Mouse (Mus musculus): ENCODE measurements at regions not wholly inside any gene's neighbourhood (a gene's known extent, or its start where the extent isn't known, plus 50 kb on each side); places are given as distances from the start of the nearest gene placed in this dataset.
"Not testable (repeated sequence)": the region's sequence is repeated elsewhere in the genome, so short reads cannot be mapped to it uniquely, and the experiment has no call there.

DNA sequence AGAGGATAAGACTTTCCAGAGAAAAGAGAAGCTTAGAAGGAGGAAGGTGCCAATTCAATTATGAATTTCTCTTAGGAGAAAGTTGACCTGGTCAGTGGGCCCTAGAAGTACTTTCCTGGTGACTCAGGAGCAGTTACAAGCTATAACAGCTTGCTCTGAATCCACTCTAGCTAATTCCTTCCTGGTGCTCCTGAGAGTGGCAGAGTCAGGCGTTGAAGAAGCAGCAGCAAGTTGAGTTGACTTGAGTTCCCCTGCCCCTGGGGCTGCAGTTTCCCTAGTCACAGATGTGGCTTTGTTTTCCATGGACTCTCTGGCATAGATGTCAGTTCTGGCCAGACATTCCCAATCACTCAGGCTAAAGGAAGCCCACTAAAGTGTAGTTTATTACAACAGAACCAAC lies 85.9 kb downstream of the Osr1 start:
- no peak for DNase-seq (ENCODE audit: low spot score)

DNA sequence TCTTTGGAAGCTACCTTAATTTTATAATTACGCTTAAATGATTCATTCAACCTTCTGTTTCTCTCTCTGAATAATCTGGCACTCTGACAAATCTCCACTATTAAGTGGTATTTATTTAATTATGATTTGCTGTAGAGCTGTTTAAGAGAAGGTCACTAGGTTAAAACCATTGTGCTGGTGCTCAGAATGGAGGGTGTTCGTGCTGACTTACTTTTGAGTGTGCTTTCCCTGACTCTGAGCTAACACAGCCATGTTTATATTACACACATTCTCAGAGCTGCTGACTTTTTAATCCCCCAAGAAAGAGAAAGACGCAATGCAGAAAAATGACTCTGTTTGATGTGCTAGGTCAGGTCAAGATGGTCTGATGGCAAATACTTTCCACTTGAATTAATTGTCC lies 86.4 kb downstream of the Osr1 start:
- no peak for DNase-seq (ENCODE audit: low spot score)

DNA sequence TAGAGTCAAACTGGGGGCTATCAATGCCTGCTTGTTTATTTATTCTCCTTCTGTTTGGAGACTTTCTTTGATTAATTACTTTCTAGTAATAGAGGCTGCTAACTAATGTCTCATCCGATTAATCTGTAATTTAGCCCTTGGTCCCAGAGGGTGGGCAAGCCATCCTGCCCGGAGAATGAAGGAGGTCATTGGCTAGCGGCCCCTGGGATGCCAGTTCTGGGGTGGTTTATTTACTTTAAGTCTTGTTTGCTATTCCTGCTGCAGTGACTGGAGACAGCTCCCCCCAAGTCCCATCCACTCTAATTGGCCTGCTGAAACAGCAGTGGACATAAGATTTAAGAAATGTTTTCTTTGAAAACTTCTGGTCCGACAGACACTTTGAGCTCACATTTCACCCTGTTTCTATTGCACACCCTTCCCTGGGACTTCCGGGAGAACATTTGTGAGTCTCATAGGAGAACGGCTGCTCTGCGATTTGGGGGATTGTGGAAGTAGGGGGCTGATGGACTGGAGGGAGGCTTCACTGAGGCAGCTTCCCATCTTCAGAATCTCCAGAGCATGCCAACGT lies 87.4 kb downstream of the Osr1 start:
- no peak for DNase-seq (ENCODE audit: low spot score)

DNA sequence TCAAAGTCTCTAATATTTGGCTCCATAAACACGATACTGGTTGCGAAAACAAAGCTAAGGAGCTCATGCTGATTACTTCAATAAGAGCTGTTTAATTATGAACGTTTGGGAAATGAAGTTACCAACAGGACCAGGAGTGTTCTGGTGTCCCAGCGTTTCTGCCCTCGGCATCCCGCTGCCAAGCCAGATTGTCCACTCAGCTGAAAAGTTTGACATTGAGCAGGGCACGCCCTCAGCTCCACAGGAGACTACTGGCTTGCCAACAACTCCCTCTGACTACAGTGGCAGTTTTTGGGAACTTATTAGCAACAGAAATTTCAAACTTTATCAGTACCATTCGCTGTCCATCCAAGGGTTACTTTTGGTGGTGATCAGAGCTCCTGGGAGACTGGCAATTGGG lies 87.9 kb downstream of the Osr1 start:
- no peak for DNase-seq (ENCODE audit: low spot score)

DNA sequence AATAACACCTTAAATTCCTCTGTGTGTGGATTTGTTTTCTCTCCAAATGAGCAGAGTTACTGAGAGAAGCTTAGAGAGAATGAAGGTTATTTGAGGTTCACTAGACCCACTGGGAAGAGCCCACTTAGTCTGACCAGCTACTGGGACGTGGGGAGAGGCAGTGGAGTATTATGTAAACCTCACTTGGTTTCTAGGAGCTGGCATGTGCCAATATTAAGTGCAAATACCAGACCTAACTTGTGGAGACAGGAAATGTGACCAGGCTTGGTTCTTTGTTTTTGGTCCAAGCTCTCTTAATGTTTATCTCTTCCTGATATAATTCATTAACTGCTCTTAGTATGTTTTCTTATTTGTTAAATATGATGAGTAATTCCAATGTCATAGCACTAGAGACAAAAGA lies 90.4 kb downstream of the Osr1 start:
- no peak for DNase-seq (ENCODE audit: low spot score)

DNA sequence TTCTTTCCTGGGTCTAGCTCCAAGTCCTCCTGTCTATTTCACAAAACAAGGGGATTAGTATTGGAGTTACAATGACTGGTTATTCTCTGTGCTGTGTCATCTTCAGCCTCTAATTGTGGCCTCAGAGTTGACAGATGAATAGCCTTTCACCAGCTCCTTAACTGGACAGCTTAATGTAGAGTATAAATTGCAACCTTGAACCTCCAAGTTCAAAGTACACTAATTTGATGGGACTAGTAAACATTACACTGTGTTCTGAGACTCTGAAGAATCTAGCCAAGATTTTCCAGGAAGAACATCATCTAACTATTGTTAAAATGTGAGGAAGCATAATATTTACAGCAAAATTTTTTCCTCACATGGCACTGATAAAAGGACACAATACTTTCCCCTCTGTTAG lies 118.9 kb downstream of the Osr1 start:
- DNase-seq (ENCODE audit: low spot score): no peak

DNA sequence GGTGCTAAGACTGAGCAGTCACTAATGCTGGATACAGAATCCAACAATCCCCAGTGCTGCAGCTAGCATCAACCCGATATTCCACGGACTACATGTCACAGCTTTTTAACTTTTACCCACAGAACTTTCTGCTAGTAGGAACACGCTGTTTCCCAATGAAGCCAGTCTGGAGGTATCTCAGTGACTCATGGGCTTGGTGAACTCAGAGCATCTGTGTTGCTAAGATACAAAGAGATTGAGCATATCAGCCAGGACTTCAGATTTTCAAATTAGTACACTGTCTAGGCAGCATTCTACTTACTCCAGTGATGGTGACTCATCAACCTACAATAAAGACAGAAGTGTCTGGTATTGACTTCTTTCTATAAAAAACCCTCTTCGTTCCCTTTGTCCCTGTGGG lies 119.6 kb downstream of the Osr1 start:
- DNase-seq (ENCODE audit: low spot score): no peak

DNA sequence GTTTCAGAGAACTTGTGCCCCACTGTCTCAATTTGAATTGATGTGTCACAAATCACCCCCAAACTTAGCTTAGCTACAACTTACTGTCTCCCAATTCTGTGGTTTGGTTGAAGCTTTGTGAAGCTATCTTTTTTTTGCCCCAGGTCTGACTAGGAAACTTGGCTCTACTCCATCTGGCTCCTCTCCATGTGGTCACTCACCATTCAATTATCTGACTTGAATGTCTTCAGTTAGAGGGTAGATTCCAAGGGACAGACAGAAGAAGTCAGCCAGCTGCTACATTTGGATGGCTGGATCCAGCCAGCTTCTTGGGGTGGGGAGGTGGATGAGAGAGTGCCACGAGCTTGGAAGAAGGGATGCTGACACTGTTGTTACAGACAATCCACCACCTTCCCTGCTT lies 163.0 kb downstream of the Osr1 start:
- DNase-seq (ENCODE audit: low spot score): no peak

DNA sequence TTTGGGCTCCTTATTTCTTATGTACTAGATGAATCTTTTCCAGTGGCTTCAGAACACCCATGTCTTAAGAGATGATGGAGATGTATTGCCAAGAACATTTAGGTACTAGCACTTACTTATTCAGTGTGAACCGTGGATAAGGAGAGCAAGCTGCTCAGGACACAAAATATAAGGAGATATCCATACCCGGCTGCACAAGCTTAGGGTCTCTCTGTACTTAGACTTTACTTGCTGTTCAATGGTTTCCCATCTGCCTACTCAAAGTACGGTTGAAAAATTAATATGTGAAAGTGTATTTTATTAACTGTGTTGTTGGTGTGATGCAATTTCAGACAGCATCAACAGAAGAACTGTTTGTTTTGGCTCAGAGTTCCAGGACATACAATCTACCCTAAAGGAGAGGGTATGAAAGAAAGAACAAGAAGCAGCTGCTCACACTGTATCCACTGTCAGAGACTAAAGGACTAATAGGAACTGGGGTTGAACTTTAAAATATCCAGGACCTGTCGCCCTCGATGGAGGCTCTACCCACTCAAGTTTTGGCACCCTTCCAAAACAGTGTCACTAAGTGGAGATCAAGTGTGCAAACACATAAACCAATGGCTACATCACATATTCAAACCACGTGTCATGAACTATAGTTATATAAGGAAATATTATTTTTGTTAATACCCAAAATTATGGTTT lies 174.9 kb downstream of the Osr1 start:
- DNase-seq (ENCODE audit: low spot score): no peak

DNA sequence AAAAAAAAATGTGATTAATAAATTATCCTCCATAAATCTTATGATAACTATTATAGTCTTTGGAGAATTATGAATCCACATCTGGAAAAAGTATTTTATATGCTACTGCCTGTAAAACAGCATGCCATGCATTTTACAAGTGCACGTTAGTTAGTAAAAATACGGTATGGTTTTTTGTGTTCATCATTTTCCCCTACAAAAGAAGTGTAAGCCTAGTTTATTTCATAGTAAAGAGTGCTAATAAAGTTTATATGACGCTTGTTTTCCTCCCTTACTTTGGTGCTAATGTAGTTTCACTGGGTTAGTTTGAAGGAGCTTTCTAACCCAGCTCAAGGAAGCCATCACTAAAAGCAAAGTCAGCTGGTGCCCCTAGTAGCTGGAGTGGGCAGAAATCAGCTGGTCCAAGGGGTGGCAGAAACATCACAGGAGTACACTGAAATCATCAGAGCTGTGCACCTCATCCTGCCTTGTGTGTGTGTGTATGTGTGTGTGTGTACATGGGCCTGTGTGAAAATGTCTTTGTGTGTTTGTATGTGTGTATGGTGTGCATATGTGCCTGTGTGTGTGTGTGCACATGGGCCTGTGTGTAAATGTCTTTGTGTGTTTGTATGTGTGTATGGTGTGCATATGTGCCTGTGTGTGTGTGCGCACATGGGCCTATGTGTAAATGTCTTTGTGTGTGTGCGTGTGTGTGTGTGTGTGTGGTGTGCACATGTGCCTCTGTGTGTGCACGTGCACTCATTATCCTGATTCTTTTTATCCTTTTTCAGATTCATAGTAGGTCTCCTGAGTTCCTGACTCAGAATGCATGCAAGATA lies 181.6 kb downstream of the Osr1 start:
- DNase-seq (ENCODE audit: low spot score): no peak

DNA sequence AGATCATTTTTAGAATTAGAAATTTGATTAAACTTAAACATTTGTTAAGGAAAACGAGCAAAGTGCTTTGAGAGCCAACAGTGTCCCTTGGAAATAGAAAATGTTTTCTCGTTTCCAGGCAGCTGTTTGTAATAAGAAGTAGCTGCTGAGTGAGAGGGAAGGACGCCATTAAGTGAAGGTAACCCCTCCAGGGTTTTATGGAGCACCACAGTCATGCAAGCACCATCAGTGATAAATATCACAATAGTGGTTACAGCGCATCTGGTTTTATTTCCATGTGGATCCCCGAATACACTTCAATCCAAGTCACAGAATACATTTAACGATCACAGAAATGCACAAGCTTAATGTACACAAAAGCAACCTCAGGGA lies 182.1 kb downstream of the Osr1 start:
- DNase-seq (ENCODE audit: low spot score): no peak

DNA sequence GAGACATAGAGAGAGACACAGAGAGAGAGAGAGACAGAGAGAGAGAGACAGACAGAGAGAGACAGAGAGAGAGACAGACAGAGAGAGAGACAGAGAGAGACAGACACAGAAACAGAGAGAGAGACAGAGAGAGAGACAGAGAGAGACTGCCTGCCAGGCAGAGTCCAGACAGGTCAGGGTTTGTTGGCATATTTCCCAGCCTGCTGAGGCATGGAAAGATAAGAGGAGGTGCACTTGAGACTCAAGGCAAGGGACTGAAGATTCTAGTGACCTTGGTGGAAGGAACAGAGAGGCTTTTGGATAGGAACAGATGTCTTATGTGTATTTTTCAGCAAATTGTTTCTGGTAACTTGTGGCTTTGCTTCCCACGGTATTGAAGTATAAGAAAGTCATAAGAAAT lies 186.5 kb downstream of the Osr1 start:
- peak; percentile 57 for DNase-seq (ENCODE audit: low spot score)

DNA sequence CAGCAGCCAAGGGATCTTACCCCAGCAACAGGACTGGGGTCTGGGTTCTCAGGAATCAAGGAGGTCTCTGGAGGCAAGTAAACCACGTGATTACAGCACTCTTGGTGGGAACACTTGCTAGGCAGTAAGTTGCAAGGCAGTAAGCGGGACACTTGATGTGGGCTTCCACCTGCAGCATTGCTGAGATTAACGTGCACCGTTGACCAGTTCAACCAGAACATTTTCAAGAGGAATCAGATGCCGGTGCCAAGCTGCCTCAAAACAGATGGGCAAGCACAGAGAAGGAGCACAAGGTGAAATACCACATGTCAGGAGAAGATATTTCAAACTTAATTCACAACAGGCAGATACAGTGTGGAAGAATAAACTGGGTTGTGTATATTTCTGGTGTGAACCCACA lies 190.9 kb downstream of the Osr1 start:
- no peak for DNase-seq (ENCODE audit: low spot score)

DNA sequence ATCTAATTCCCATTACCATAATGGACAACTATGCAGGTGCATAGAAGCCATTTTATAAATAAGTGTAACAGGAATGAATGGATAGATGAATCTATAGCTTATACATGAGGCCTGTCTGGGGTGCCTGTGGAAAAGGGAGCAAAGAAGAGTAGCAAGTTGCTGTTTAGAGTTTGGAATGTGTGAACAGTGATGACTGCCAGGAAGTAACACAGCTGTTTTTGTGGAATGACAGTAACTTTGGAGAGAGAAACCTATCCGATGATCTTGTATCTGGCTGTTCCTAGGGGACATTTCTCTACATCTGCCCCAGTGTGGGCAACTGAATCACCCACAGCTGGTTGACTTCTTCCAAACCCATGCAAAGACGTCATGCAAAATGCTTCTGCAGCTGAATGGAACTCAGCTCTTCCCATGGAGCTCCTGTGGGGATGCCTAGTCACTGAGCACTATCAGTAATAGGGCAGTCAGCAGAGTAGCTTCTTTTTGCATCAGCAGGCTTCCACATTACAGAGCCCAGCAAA lies 192.4 kb downstream of the Osr1 start:
- not testable (repeated sequence) for DNase-seq (ENCODE audit: low spot score)

DNA sequence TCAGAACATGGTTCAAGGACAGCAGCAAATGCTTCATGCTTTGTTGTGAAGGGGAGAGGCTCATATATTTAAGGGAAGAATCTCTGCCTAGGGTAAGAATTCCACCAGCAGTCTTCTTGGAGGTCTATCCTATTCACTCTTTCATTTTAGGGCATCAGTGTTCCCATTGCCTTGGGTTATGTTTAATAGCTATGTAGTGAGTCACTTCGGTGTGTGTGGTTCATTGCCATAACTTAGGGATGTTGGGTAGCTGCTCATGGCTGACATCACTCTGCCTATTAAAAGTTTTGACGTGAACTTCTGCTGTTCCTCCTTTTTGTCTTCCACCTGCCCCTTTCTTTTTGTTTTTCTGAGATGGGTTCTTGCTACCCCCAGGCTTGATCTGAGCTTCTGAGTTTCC lies 192.9 kb downstream of the Osr1 start:
- DNase-seq (ENCODE audit: low spot score): no peak

DNA sequence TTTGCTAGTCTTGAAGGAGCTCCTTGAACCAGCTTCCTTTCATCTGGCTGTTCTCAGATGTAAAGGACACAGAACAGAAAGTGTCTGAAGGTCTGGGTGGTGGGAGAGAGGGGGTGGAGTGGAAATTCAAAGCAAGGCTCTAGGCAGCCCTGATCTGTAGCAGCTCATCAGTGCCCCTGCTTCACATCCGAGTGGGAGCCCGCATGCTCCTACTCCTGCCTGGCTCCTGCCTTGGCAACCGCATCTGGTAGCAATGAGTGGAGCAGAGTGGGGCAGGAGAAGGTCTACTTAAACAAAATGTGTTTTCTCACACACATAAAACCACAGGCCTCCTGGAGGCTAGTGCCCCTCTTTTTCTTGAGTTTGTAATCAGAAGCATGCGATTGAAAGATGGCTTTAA lies 201.0 kb downstream of the Osr1 start:
- no peak for DNase-seq (ENCODE audit: low spot score)

DNA sequence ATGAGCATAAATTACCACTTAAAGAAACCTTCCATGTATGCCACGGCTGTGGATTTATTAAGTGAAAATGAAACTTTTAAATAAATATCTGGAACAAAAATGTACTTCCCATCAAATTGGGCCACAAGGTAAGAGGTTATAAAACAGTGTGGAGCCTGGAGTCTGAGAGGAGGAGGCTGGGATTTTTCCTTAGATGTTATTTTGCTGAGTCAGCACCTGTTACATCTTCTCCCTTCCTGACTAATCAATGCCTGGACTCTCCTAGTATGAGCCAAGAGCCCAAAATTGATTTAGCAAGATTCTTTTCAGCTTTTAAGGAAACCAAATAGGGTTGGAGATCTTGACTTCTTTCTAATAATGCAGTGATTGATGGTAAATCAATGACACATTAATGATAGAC lies 203.0 kb downstream of the Osr1 start:
- no peak for DNase-seq (ENCODE audit: low spot score)

DNA sequence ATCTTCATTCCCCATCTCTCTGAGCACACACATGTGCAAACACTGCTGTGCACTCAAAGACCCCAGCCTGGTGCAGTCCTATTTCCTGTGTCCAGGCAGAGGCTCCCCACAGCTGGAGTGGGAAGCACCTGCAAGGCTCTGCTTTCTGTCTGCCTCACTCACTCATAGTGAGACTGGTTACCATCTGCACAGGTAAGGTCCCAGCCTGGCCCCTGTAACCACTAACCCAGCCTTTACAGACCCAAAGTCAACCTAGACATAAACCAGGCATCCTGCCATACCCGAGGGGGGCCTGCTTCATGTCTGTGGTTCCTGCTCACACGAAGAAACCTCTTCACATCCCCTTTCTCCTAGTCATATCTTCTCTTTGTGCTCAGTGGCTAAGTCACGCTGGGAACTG lies 232.4 kb downstream of the Osr1 start:
- DNase-seq (ENCODE audit: low spot score): no peak

DNA sequence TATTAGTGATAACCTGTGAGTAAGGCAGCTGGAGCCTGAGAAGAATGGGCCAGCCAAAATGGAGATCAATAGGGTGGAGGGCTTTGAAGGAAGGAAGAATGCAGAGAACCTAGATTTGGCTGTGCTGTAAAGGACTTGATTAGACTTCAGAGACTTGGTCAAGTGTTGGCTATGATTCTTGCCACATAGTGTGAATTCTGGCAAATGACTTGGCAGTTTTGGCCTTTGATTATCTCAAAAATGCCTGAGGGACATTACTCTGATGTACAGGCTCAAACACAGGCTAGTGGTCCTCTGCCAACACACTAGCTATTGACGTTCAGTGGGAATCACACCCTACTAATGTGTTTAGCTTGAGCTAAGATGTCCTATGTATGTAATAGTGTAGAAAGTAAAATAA lies 237.5 kb downstream of the Osr1 start:
- DNase-seq (ENCODE audit: low spot score): no peak

DNA sequence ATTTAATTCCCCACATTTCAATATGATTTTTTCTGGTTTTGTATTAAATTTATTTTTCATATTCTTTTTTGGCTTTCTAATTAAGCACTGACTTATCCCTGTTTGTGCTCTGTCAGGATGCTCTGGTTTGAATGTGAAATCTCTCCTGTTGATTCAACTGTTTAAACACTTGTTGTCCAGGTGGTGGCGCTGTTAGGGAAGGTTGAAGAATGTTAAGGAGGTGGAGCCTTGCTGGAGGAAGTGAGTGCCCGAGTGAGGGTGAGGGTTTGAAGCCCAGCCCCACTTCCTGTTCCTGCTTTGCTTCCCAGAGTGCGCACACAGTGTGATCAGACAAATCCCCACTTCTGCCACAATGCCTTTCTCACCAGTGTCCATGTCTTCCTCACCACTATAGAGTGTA lies 263.4 kb downstream of the Osr1 start:
- DNase-seq (ENCODE audit: low spot score): peak; percentile 47

DNA sequence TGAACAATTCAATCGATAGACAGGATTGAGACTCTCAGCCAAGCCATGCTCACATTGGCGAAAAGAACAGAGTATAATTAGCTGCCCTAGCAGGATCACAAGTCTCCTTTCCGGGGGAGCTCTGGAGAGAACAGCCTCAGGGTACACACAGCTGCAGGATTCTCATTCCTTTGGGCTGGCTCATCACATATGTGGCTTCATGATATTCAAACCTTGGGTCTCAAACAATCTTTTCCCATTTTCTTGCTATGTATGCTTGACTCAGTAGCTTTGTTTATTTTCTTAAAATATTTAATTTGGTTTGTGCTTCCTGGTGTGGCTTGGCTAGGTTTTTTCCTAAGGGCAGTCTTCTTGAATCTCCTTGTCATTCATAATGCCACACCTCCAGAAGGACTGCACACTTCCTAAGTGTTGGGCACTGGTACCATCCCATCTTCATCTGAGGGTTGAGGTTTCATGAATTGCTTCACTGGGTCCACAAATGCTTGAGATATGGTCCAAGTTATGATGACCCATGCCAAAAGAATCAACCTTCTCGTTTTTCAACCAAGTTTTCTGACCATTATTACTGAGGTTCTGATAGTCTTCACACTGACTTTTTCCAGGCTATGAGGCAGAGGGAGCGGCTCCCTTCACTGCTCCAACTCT lies 269.4 kb downstream of the Osr1 start:
- no peak for DNase-seq (ENCODE audit: low spot score)

DNA sequence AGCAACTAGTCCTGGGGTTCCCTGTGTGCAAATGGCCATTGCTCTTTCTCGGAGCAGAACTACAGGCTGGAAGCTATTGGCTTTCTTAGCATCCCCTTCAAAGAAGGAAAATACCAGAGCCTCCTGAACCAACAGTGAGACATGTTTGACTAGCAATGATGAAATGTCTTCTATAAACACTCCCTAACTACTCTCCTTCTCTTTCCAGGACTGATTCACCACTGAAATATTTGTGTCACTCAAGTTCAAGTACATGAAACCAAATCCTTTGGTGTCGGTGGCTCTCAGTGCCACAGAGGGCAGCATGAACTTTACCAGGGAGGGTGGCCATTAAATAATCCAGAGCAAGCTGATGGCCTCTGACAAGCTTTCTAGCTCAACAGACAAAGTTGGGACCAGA lies 270.0 kb downstream of the Osr1 start:
- no peak for DNase-seq (ENCODE audit: low spot score)

DNA sequence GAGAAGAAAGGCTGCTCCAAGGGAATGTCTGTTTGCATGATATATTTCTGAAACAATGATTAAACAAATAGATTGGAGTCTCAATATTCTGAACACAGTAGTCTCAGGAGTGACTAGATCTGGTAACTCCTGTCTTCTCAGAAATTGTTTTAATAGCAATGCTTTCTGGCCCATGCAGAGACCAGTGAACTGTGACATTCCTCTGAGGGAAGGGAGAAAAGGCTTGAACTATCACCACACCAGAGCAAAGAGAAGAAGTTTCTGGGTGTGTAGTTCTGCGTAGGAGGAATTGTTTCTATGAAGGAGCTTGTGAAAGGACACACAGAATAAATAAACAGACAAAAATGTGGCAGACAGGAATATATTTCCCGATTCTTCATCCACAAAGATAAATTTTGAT lies 277.1 kb downstream of the Osr1 start:
- no peak for DNase-seq (ENCODE audit: low spot score)
